In genomic region chr11:54437823-54438337, GRCm38 (mm10) we compare ENCODE assay signal across 8 mouse cellular contexts. TPM values are rescaled to one million over a fixed set of nuclear protein-coding genes. Genes with fewer than 3 reads are reported as not detected.
DNase-seq lines count a peak whose midpoint lies in the region; ATAC-seq and TF ChIP-seq lines count a peak whose summit lies in the region.

Fnip1 (plus strand) TSS chr11:54438199.

- H3K9me3 ChIP-seq in forebrain, embryonic 14.5 days (replicated peaks; ENCODE audit: control insufficient read depth, low read length), result no peaks in the 10 kb centered on the region

- peak; percentile 98 for ATAC-seq in forebrain, embryonic 14.5 days
- peak; percentile 88 for ATAC-seq in neutrophil, adult 5-6 weeks (ENCODE audit: extremely low read depth, insufficient number of reproducible peaks, low FRiP score, poor library complexity, severe bottlenecking)

- peak within 1 kb of the TSS; percentile 90 for H3K9ac ChIP-seq in forebrain, embryonic 14.5 days (ENCODE audit: low read length)

- H3K4me1 ChIP-seq in forebrain, embryonic 14.5 days (ENCODE audit: control insufficient read depth, insufficient read depth, low read length), result peaks cover 16% of the 10 kb centered on the region
- peaks cover 11% of the 10 kb centered on the region for H3K4me1 ChIP-seq in lung, adult 2 months (ENCODE audit: control insufficient read depth, insufficient read depth, low read length)

- no peak for TF ChIP-seq CTCF in lung, adult 2 months (IDR thresholded peaks at IDR 0.05; ENCODE audit: insufficient read depth, low read length)

- 1% methylated on average over 41 of the region's 47 CpGs for WGBS in forebrain, embryonic 14.5 days
- WGBS in lung, adult 2 months, result 2% methylated on average over 47 of the region's 47 CpGs

- peak within 1 kb of the TSS; percentile 68 for H3K27ac ChIP-seq in forebrain, embryonic 14.5 days (ENCODE audit: low read depth, low read length)

- H3K27me3 ChIP-seq in forebrain, embryonic 14.5 days (replicated peaks; ENCODE audit: control insufficient read depth, insufficient read depth, low read length), result no peaks in the 10 kb centered on the region

- peak within 1 kb of the TSS; percentile 71 for H3K4me2 ChIP-seq in forebrain, embryonic 14.5 days (ENCODE audit: low read length)

- intact Hi-C loops in heart, postnatal 25 days (cut with DNase I), result loop anchor here (5.0 kb wide), 1 partner anchor 84 kb away; the partner anchor contains the start of gene Rapgef6

- H3K36me3 ChIP-seq in forebrain, embryonic 14.5 days (ENCODE audit: control insufficient read depth, insufficient read depth, low read length), result no peaks in the 10 kb centered on the region

- DNase-seq in ES-CJ7 (ENCODE audit: low read depth, low spot score), result peak; percentile 89
- peak; percentile 92 for DNase-seq in cerebellum, adult 11 months
- peak; percentile 96 for DNase-seq in forebrain, embryonic 14.5 days (ENCODE audit: low spot score)
- peak; percentile 91 for DNase-seq in heart, postnatal 25 days (ENCODE audit: low spot score)
- peak; percentile 91 to 97 for DNase-seq in layer of hippocampus, adult 18-20 months (ENCODE audit: low spot score in 2 of 2)
- DNase-seq in lung, adult 2 months, result peak; percentile 90
- peak; percentile 92 to 94 for DNase-seq in thymus, adult 18-20 months

- H3K4me3 ChIP-seq in forebrain, embryonic 14.5 days (ENCODE audit: low read depth, low read length), result peak within 1 kb of the TSS; percentile 92
- peak within 1 kb of the TSS; percentile 97 for H3K4me3 ChIP-seq in lung, adult 2 months (replicated peaks; ENCODE audit: extremely low read depth, low read depth, low read length)

- TF ChIP-seq POLR2A in lung, adult 2 months (IDR thresholded peaks at IDR 0.05; ENCODE audit: borderline replicate concordance, extremely low read depth, low read depth, low read length), result peak; percentile 69; the same call in 1 of the 2 replicates

RNA-seq across cellular contexts. Expression of gene Fnip1, which starts in this region (rescaled TPM):
- 13.0 and 15.1 TPM in 2 replicates for polyA plus RNA-seq in forebrain, embryonic 14.5 days (2014; fragmentation: Nextera tagmentation; extraction: Ambion mirVana)
- total RNA-seq in heart, postnatal 25 days (2021), result 10 to 100 TPM; 33.0 to 37.8 TPM
- total RNA-seq in layer of hippocampus, adult 18-20 months (2021), result 10 to 100 TPM; 36.5 to 38.2 TPM
- polyA plus RNA-seq in lung, adult 2 months (2012; rRNA removed), result 2.2 and 3.9 TPM in 2 replicates
- 47.4 and 52.3 TPM in 2 replicates for total RNA-seq in neutrophil, adult 5-6 weeks (2017)

Comparison
In these comparisons a context has a peak if more than half of its experiments do, and no peak if none do; other contexts are left out.
1. Peak in every context shown above with its lines: DNase-seq, ATAC-seq, H3K4me3 ChIP-seq and H3K27ac ChIP-seq.